Mouse (Mus musculus): ENCODE measurements around the gene Tbc1d2b. TPM values are rescaled to one million over a fixed set of nuclear protein-coding genes. Genes with fewer than 3 reads are reported as not detected.

The Tbc1d2b gene
- polyA plus RNA-seq (2015; fragmentation: Nextera tagmentation; extraction: Ambion mirVana), result 12.8 and 12.9 TPM in 2 replicates

GRCm38 (mm10) chr9:90270193-90270943, at the start of gene Tbc1d2b:
TSS of gene Tbc1d2b (minus strand) at chr9:90270804.
- Histone ChIP-seq H3K27me3 (ENCODE audit: insufficient read depth, low read length) (no peaks in the 10 kb centered on the region), H3K4me2 (replicated peaks; ENCODE audit: low read depth, low read length) (peak within 1 kb of the TSS; percentile 78), H3K36me3 (ENCODE audit: insufficient read depth, low read length) (no peaks in the 10 kb centered on the region), H3K4me3 (ENCODE audit: low read length) (peak within 1 kb of the TSS; percentile 81), H3K9me3 (ENCODE audit: low read length) (no peaks in the 10 kb centered on the region), H3K27ac (ENCODE audit: low read length) (peak within 1 kb of the TSS; percentile 82), H3K4me1 (ENCODE audit: insufficient read depth, low read length) (peaks cover 13% of the 10 kb centered on the region), H3K9ac (replicated peaks; ENCODE audit: low read length) (peak within 1 kb of the TSS; percentile 82)
- 0% methylated on average over 66 of the region's 74 CpGs for WGBS
- peak; percentile 92 for ATAC-seq (ENCODE audit: low FRiP score, low TSS enrichment)

- no peak for ATAC-seq (ENCODE audit: low FRiP score, low TSS enrichment)
- WGBS, result 64% methylated on average over 5 of the region's 5 CpGs
- Histone ChIP-seq H3K4me2 (replicated peaks; ENCODE audit: low read depth, low read length) (no peak overlapping the region), H3K9ac (replicated peaks; ENCODE audit: low read length) (no peak overlapping the region), H3K9me3 (ENCODE audit: low read length) (no peaks in the 10 kb centered on the region), H3K36me3 (ENCODE audit: insufficient read depth, low read length) (no peaks in the 10 kb centered on the region), H3K27ac (ENCODE audit: low read length) (no peak overlapping the region), H3K4me1 (ENCODE audit: insufficient read depth, low read length) (no peaks in the 10 kb centered on the region), H3K27me3 (ENCODE audit: insufficient read depth, low read length) (no peaks in the 10 kb centered on the region), H3K4me3 (ENCODE audit: low read length) (no peak overlapping the region)
These were observed 45.7 kb upstream of the Tbc1d2b start for GRCm38 (mm10) chr9:90316300-90316699.

- H3K27ac ChIP-seq (ENCODE audit: low read length), result no peak overlapping the region
- H3K9ac ChIP-seq (replicated peaks; ENCODE audit: low read length), result no peak overlapping the region
- 85% methylated on average over 11 of the region's 11 CpGs for WGBS
- no peak overlapping the region for H3K4me2 ChIP-seq (replicated peaks; ENCODE audit: low read depth, low read length)
- H3K27me3 ChIP-seq (ENCODE audit: insufficient read depth, low read length), result no peaks in the 10 kb centered on the region
- no peak for ATAC-seq (ENCODE audit: low FRiP score, low TSS enrichment)
- no peaks in the 10 kb centered on the region for H3K9me3 ChIP-seq (ENCODE audit: low read length)
- H3K4me1 ChIP-seq (ENCODE audit: insufficient read depth, low read length), result no peaks in the 10 kb centered on the region
- H3K4me3 ChIP-seq (ENCODE audit: low read length), result no peak overlapping the region
- no peaks in the 10 kb centered on the region for H3K36me3 ChIP-seq (ENCODE audit: insufficient read depth, low read length)
These were observed 45.1 kb upstream of the Tbc1d2b start for GRCm38 (mm10) chr9:90315662-90316061.

- Histone ChIP-seq H3K9me3 (ENCODE audit: low read length) (no peaks in the 10 kb centered on the region), H3K27ac (ENCODE audit: low read length) (no peak overlapping the region), H3K9ac (replicated peaks; ENCODE audit: low read length) (no peak overlapping the region), H3K4me1 (ENCODE audit: insufficient read depth, low read length) (no peaks in the 10 kb centered on the region), H3K27me3 (ENCODE audit: insufficient read depth, low read length) (no peaks in the 10 kb centered on the region), H3K4me2 (replicated peaks; ENCODE audit: low read depth, low read length) (no peak overlapping the region), H3K36me3 (ENCODE audit: insufficient read depth, low read length) (no peaks in the 10 kb centered on the region), H3K4me3 (ENCODE audit: low read length) (no peak overlapping the region)
- no peak for ATAC-seq (ENCODE audit: low FRiP score, low TSS enrichment)
- WGBS, result 91% methylated on average over 2 of the region's 2 CpGs
These were observed 33.6 kb upstream of the Tbc1d2b start for GRCm38 (mm10) chr9:90304254-90304653.

GRCm38 (mm10) chr9:90303101-90303835, 32.7 kb upstream of the Tbc1d2b start:
- Histone ChIP-seq H3K27ac (ENCODE audit: low read length) (no peak overlapping the region), H3K27me3 (ENCODE audit: insufficient read depth, low read length) (no peaks in the 10 kb centered on the region), H3K9me3 (ENCODE audit: low read length) (no peaks in the 10 kb centered on the region), H3K36me3 (ENCODE audit: insufficient read depth, low read length) (no peaks in the 10 kb centered on the region), H3K4me2 (replicated peaks; ENCODE audit: low read depth, low read length) (no peak overlapping the region), H3K4me3 (ENCODE audit: low read length) (no peak overlapping the region), H3K9ac (replicated peaks; ENCODE audit: low read length) (no peak overlapping the region), H3K4me1 (ENCODE audit: insufficient read depth, low read length) (no peaks in the 10 kb centered on the region)
- no peak for ATAC-seq (ENCODE audit: low FRiP score, low TSS enrichment)
- WGBS, result 51% methylated on average over 2 of the region's 2 CpGs

GRCm38 (mm10) chr9:90302670-90303069, 32.1 kb upstream of the Tbc1d2b start:
- Histone ChIP-seq H3K9me3 (ENCODE audit: low read length) (no peaks in the 10 kb centered on the region), H3K36me3 (ENCODE audit: insufficient read depth, low read length) (no peaks in the 10 kb centered on the region), H3K4me1 (ENCODE audit: insufficient read depth, low read length) (no peaks in the 10 kb centered on the region), H3K27me3 (ENCODE audit: insufficient read depth, low read length) (no peaks in the 10 kb centered on the region), H3K27ac (ENCODE audit: low read length) (no peak overlapping the region), H3K9ac (replicated peaks; ENCODE audit: low read length) (no peak overlapping the region), H3K4me3 (ENCODE audit: low read length) (no peak overlapping the region), H3K4me2 (replicated peaks; ENCODE audit: low read depth, low read length) (no peak overlapping the region)
- WGBS, result 77% methylated on average over 4 of the region's 4 CpGs
- ATAC-seq (ENCODE audit: low FRiP score, low TSS enrichment), result no peak

- ATAC-seq (ENCODE audit: low FRiP score, low TSS enrichment), result no peak
- no peaks in the 10 kb centered on the region for H3K9me3 ChIP-seq (ENCODE audit: low read length)
- no peak overlapping the region for H3K4me2 ChIP-seq (replicated peaks; ENCODE audit: low read depth, low read length)
- H3K4me3 ChIP-seq (ENCODE audit: low read length), result no peak overlapping the region
- no peak overlapping the region for H3K9ac ChIP-seq (replicated peaks; ENCODE audit: low read length)
- H3K36me3 ChIP-seq (ENCODE audit: insufficient read depth, low read length), result no peaks in the 10 kb centered on the region
- no peaks in the 10 kb centered on the region for H3K27me3 ChIP-seq (ENCODE audit: insufficient read depth, low read length)
- no peaks in the 10 kb centered on the region for H3K4me1 ChIP-seq (ENCODE audit: insufficient read depth, low read length)
- H3K27ac ChIP-seq (ENCODE audit: low read length), result no peak overlapping the region
- WGBS, result 70% methylated on average over 4 of the region's 4 CpGs
These were observed 30.6 kb upstream of the Tbc1d2b start for GRCm38 (mm10) chr9:90301081-90301688.

- no peaks in the 10 kb centered on the region for H3K36me3 ChIP-seq (ENCODE audit: insufficient read depth, low read length)
- WGBS, result 59% methylated on average over 1 of the region's 1 CpGs
- H3K4me1 ChIP-seq (ENCODE audit: insufficient read depth, low read length), result no peaks in the 10 kb centered on the region
- H3K9ac ChIP-seq (replicated peaks; ENCODE audit: low read length), result no peak overlapping the region
- H3K4me2 ChIP-seq (replicated peaks; ENCODE audit: low read depth, low read length), result no peak overlapping the region
- ATAC-seq (ENCODE audit: low FRiP score, low TSS enrichment), result no peak
- no peak overlapping the region for H3K27ac ChIP-seq (ENCODE audit: low read length)
- H3K9me3 ChIP-seq (ENCODE audit: low read length), result no peaks in the 10 kb centered on the region
- no peaks in the 10 kb centered on the region for H3K27me3 ChIP-seq (ENCODE audit: insufficient read depth, low read length)
- no peak overlapping the region for H3K4me3 ChIP-seq (ENCODE audit: low read length)
These were observed 27.0 kb upstream of the Tbc1d2b start for GRCm38 (mm10) chr9:90297637-90298036.

GRCm38 (mm10) chr9:90293641-90294398, 23.2 kb upstream of the Tbc1d2b start:
- H3K36me3 ChIP-seq (ENCODE audit: insufficient read depth, low read length), result no peaks in the 10 kb centered on the region
- no peak overlapping the region for H3K27ac ChIP-seq (ENCODE audit: low read length)
- H3K9ac ChIP-seq (replicated peaks; ENCODE audit: low read length), result no peak overlapping the region
- 70% methylated on average over 3 of the region's 3 CpGs for WGBS
- H3K4me1 ChIP-seq (ENCODE audit: insufficient read depth, low read length), result no peaks in the 10 kb centered on the region
- no peak overlapping the region for H3K4me3 ChIP-seq (ENCODE audit: low read length)
- no peak overlapping the region for H3K4me2 ChIP-seq (replicated peaks; ENCODE audit: low read depth, low read length)
- no peaks in the 10 kb centered on the region for H3K27me3 ChIP-seq (ENCODE audit: insufficient read depth, low read length)
- H3K9me3 ChIP-seq (ENCODE audit: low read length), result no peaks in the 10 kb centered on the region
- no peak for ATAC-seq (ENCODE audit: low FRiP score, low TSS enrichment)
